Mouse (Mus musculus) midbrain, embryonic 11.5 days (tissue): ENCODE data around the gene Sesn1. TPM values are rescaled to one million over a fixed set of nuclear protein-coding genes. Genes with fewer than 3 reads are reported as not detected.
A peak's percentile ranks its signal among the peaks of the same experiment; 100 is the strongest.
"Not testable (repeated sequence)": the region's sequence is repeated elsewhere in the genome, so short reads cannot be mapped to it uniquely, and the experiment has no call there.

Source experiments
- ATAC-seq: fragments of 200-750 bp; cut with Nextera tagmentation; 2 replicates; pipeline ENCODE4 v1.8.0; 2017; ENCODE audit warnings: moderate TSS enrichment, moderate library complexity; ENCODE audit not compliant: low FRiP score
- DNase-seq: peaks from one replicate; pipeline ENCODE4 v3.0.0; 2015; ENCODE audit warnings: low spot score; ENCODE audit errors: missing footprints
- H3K27ac ChIP-seq: fragments of 300-500 bp; sonication (generic); 2 replicates; pipeline ENCODE4 v1.5.1; 2014; ENCODE audit warnings: low read depth, low read length
- H3K27me3 ChIP-seq: fragments of 300-500 bp; sonication (generic); 2 replicates; pipeline ENCODE4 v1.6.1; 2014; ENCODE audit warnings: mild to moderate bottlenecking, low read length, moderate library complexity, mixed read lengths; ENCODE audit not compliant: control insufficient read depth, insufficient read depth
- H3K36me3 ChIP-seq: fragments of 300-500 bp; sonication (generic); 2 replicates; pipeline ENCODE4 v1.6.1; 2014; ENCODE audit warnings: mild to moderate bottlenecking, low read length, moderate library complexity, mixed read lengths; ENCODE audit not compliant: control insufficient read depth, insufficient read depth
- H3K4me1 ChIP-seq: fragments of 300-500 bp; sonication (generic); 2 replicates; pipeline ENCODE4 v1.6.1; 2014; ENCODE audit warnings: low read length; ENCODE audit not compliant: control insufficient read depth, insufficient read depth
- H3K4me2 ChIP-seq: fragments of 300-500 bp; sonication (generic); 2 replicates; pipeline ENCODE4 v1.6.1; 2014; ENCODE audit warnings: mild to moderate bottlenecking, moderate library complexity
- H3K4me3 ChIP-seq: fragments of 300-500 bp; sonication (generic); 2 replicates; pipeline ENCODE4 v1.5.1; 2014; ENCODE audit warnings: low read depth, low read length
- H3K9ac ChIP-seq: fragments of 300-500 bp; sonication (generic); 2 replicates; pipeline ENCODE4 v1.6.1; 2014; ENCODE audit warnings: low read length
- H3K9me3 ChIP-seq: fragments of 300-500 bp; sonication (generic); 2 replicates; pipeline ENCODE4 v1.6.1; 2016; ENCODE audit warnings: low read length; ENCODE audit not compliant: control insufficient read depth
- WGBS: fragments of 180-500 bp; shearing (Covaris S2); extraction: QIAGEN DNeasy Blood & Tissue Kit; methylation state at CpG from one replicate; pipeline ENCODE4 v1.1.7; 2014; 5-methylcytosine and 5-hydroxymethylcytosine counted together
- polyA plus RNA-seq: library from polyadenylated mRNA; unstranded; fragments of >200 nt; fragmentation: Nextera tagmentation; extraction: Ambion mirVana; gene quantifications from 2 replicates; pipeline ENCODE4 v1.2.1, GENCODE M21; 2014

The Sesn1 gene
- polyA plus RNA-seq, 1 experiment from 2014 or later = 22.2 TPM

- not testable (repeated sequence) for H3K4me2 ChIP-seq, DNase-seq, H3K27ac ChIP-seq, H3K36me3 ChIP-seq, ATAC-seq, H3K4me1 ChIP-seq, H3K9ac ChIP-seq, H3K9me3 ChIP-seq, H3K4me3 ChIP-seq, H3K27me3 ChIP-seq
- WGBS = 93% methylated on average over 6 of the region's 6 CpGs
Measured at GRCm38 (mm10) chr10:41818733-41819070, 9.0 kb downstream of the Sesn1 start.

GRCm38 (mm10) chr10:41819307-41819706 is 9.6 kb downstream of the Sesn1 start:
- no peak overlapping the region for H3K4me2 ChIP-seq
- no peaks in the 10 kb centered on the region for H3K4me1 ChIP-seq
- DNase-seq (peak; percentile 39), ATAC-seq (no peak)
- no peak overlapping the region for H3K4me3 ChIP-seq
- H3K9me3 ChIP-seq = no peaks in the 10 kb centered on the region
- no peaks in the 10 kb centered on the region for H3K27me3 ChIP-seq
- WGBS = 92% methylated on average over 3 of the region's 3 CpGs
- no peak overlapping the region for H3K27ac ChIP-seq
- no peaks in the 10 kb centered on the region for H3K36me3 ChIP-seq
- no peak overlapping the region for H3K9ac ChIP-seq

- H3K9me3 ChIP-seq = no peaks in the 10 kb centered on the region
- ATAC-seq (no peak), DNase-seq (peak; percentile 62)
- no peak overlapping the region for H3K9ac ChIP-seq
- no peak overlapping the region for H3K4me2 ChIP-seq
- H3K27ac ChIP-seq = no peak overlapping the region
- H3K27me3 ChIP-seq = no peaks in the 10 kb centered on the region
- H3K4me3 ChIP-seq = no peak overlapping the region
- no peaks in the 10 kb centered on the region for H3K36me3 ChIP-seq
- WGBS = 91% methylated on average over 5 of the region's 5 CpGs
- H3K4me1 ChIP-seq = no peaks in the 10 kb centered on the region
Measured at GRCm38 (mm10) chr10:41820401-41820800, 10.7 kb downstream of the Sesn1 start.

GRCm38 (mm10) chr10:41821171-41821570 is 11.4 kb downstream of the Sesn1 start:
- Histone ChIP-seq H3K36me3 (no peaks in the 10 kb centered on the region), H3K4me1 (no peaks in the 10 kb centered on the region), H3K4me2 (no peak overlapping the region), H3K9me3 (no peaks in the 10 kb centered on the region), H3K27ac (no peak overlapping the region), H3K4me3 (no peak overlapping the region), H3K27me3 (no peaks in the 10 kb centered on the region), H3K9ac (no peak overlapping the region)
- WGBS = 92% methylated on average over 6 of the region's 6 CpGs
- DNase-seq (peak; percentile 51), ATAC-seq (no peak)

GRCm38 (mm10) chr10:41822573-41823281 is 13.0 kb downstream of the Sesn1 start:
- DNase-seq = peak; percentile 56
- WGBS = 86% methylated on average over 5 of the region's 5 CpGs
- Histone ChIP-seq H3K9me3 (no peaks in the 10 kb centered on the region), H3K36me3 (no peaks in the 10 kb centered on the region), H3K9ac (no peak overlapping the region), H3K4me2 (no peak overlapping the region), H3K4me1 (no peaks in the 10 kb centered on the region), H3K27ac (no peak overlapping the region), H3K4me3 (no peak overlapping the region), H3K27me3 (no peaks in the 10 kb centered on the region)
- no peak for ATAC-seq

- H3K27me3 ChIP-seq, H3K9ac ChIP-seq, ATAC-seq, H3K4me1 ChIP-seq, H3K36me3 ChIP-seq, H3K9me3 ChIP-seq, H3K27ac ChIP-seq, H3K4me3 ChIP-seq, H3K4me2 ChIP-seq: not testable (repeated sequence)
- DNase-seq = peak; percentile 1
- WGBS = 97% methylated on average over 2 of the region's 4 CpGs
Measured at GRCm38 (mm10) chr10:41823282-41823675, 13.5 kb downstream of the Sesn1 start.

- WGBS = 82% methylated on average over 4 of the region's 4 CpGs
- H3K9ac ChIP-seq = no peak overlapping the region
- no peak for ATAC-seq
Measured at GRCm38 (mm10) chr10:41823916-41824315, 14.2 kb downstream of the Sesn1 start.

GRCm38 (mm10) chr10:41825041-41825440 is 15.3 kb downstream of the Sesn1 start:
- WGBS = 88% methylated on average over 10 of the region's 10 CpGs
- Histone ChIP-seq H3K9ac (no peak overlapping the region), H3K4me2 (no peak overlapping the region), H3K4me1 (no peaks in the 10 kb centered on the region), H3K36me3 (no peaks in the 10 kb centered on the region), H3K4me3 (no peak overlapping the region), H3K9me3 (no peaks in the 10 kb centered on the region), H3K27me3 (no peaks in the 10 kb centered on the region), H3K27ac (no peak overlapping the region)
- DNase-seq (peak; percentile 2), ATAC-seq (no peak)

More at GRCm38 (mm10) chr10:41823916-41824315, 14.2 kb downstream of the Sesn1 start:
- no peak overlapping the region for H3K27ac ChIP-seq
- H3K4me2 ChIP-seq = no peak overlapping the region
- no peaks in the 10 kb centered on the region for H3K4me1 ChIP-seq
- no peaks in the 10 kb centered on the region for H3K9me3 ChIP-seq
- DNase-seq = peak; percentile 73
- H3K36me3 ChIP-seq = no peaks in the 10 kb centered on the region
- no peaks in the 10 kb centered on the region for H3K27me3 ChIP-seq
- H3K4me3 ChIP-seq = no peak overlapping the region

GRCm38 (mm10) chr10:41825996-41826395 is 16.3 kb downstream of the Sesn1 start:
- 86% methylated on average over 4 of the region's 4 CpGs for WGBS
- Histone ChIP-seq H3K4me1 (no peaks in the 10 kb centered on the region), H3K9ac (no peak overlapping the region), H3K27ac (no peak overlapping the region), H3K4me3 (no peak overlapping the region), H3K4me2 (no peak overlapping the region), H3K27me3 (no peaks in the 10 kb centered on the region), H3K9me3 (no peaks in the 10 kb centered on the region), H3K36me3 (no peaks in the 10 kb centered on the region)
- no peak for ATAC-seq
- no peak for DNase-seq
